Mouse (Mus musculus) layer of hippocampus, postnatal 10 days (tissue): ENCODE measurements around the gene Erbb4. TPM values are rescaled to one million over a fixed set of nuclear protein-coding genes. Genes with fewer than 3 reads are reported as not detected.
A peak's percentile ranks its signal among the peaks of the same experiment; 100 is the strongest.

Source experiments
- DNase-seq, 2 experiments: peaks; one replicate each; pipeline ENCODE4 v3.0.0; 2021; ENCODE audit warnings: low spot score in 2 of 2
- total RNA-seq, 2 experiments: library from RNA; stranded (reverse); gene quantifications; 2 replicates each; pipeline ENCODE4 v1.2.3; 2021

Gene Erbb4
- total RNA-seq, 2 experiments from 2014 or later, result 41.0 to 42.0 TPM

GRCm38 (mm10) chr1:68106543-68106860, 1001.4 kb downstream of the Erbb4 start:
- DNase-seq, result peak; percentile 53 to 54

- DNase-seq, result peak in 1 of 2 experiments; percentile 10
Observed at GRCm38 (mm10) chr1:68105834-68106542, 1001.9 kb downstream of the Erbb4 start.

GRCm38 (mm10) chr1:68089623-68090022, 1018.2 kb downstream of the Erbb4 start:
- no peak for DNase-seq

- DNase-seq, result no peak
Observed at GRCm38 (mm10) chr1:68056494-68056893, 1051.4 kb downstream of the Erbb4 start.

- DNase-seq, result no peak
Observed at GRCm38 (mm10) chr1:68054715-68055114, 1053.1 kb downstream of the Erbb4 start.

GRCm38 (mm10) chr1:68049856-68050255, 1058.0 kb downstream of the Erbb4 start:
- DNase-seq, result no peak

- peak in 1 of 2 experiments; percentile 11 for DNase-seq
Observed at GRCm38 (mm10) chr1:68047139-68047538, 1060.7 kb downstream of the Erbb4 start.

- DNase-seq, result peak; percentile 7 to 39
Observed at GRCm38 (mm10) chr1:68046551-68046970, 1061.3 kb downstream of the Erbb4 start.

- DNase-seq, result no peak
Observed at GRCm38 (mm10) chr1:68024086-68024940, 1083.5 kb downstream of the Erbb4 start.

- no peak for DNase-seq
Observed at GRCm38 (mm10) chr1:68020020-68020419, 1087.8 kb downstream of the Erbb4 start.

- no peak for DNase-seq
Observed at GRCm38 (mm10) chr1:68019618-68020017, 1088.2 kb downstream of the Erbb4 start.
